Mouse (Mus musculus) heart, adult 2 months (tissue): ENCODE results near the gene Cideb. TPM values are rescaled to one million over a fixed set of nuclear protein-coding genes. Genes with fewer than 3 reads are reported as not detected.
A peak's percentile ranks its signal among the peaks of the same experiment; 100 is the strongest.

Experiments
- DNase-seq, 2 experiments: peaks; one replicate each; pipeline ENCODE4 v3.0.0; 2021
- H3K27ac ChIP-seq: fragments of 200-600 bp; 2 replicates; pipeline ENCODE4 v1.8.1; 2022
- H3K27me3 ChIP-seq: fragments of 200-500 bp; 2 replicates; pipeline ENCODE4 v1.6.1; 2012; ENCODE audit warnings: mild to moderate bottlenecking, low read length, inconsistent platforms, mixed read lengths; ENCODE audit not compliant: control insufficient read depth, insufficient read depth
- H3K36me3 ChIP-seq: fragments of 200-500 bp; 2 replicates; pipeline ENCODE4 v1.6.1; 2012; ENCODE audit warnings: low read length, inconsistent platforms; ENCODE audit not compliant: control insufficient read depth, insufficient read depth
- H3K4me1 ChIP-seq: fragments of 200-500 bp; 2 replicates; pipeline ENCODE4 v1.6.1; 2011; ENCODE audit warnings: low read length; ENCODE audit not compliant: control insufficient read depth, insufficient read depth
- H3K4me3 ChIP-seq: fragments of 200-600 bp; 2 replicates; pipeline ENCODE4 v1.8.1; 2022
- H3K79me2 ChIP-seq: fragments of 200-500 bp; replicated peaks from 2 replicates; pipeline ENCODE4 v1.6.1; 2012; ENCODE audit warnings: mild to moderate bottlenecking, inconsistent platforms, low read length, moderate library complexity, mixed read lengths; ENCODE audit not compliant: control insufficient read depth, insufficient read depth
- H3K9ac ChIP-seq: fragments of 200-500 bp; 2 replicates; pipeline ENCODE4 v1.6.1; 2012; ENCODE audit warnings: low read depth, mild to moderate bottlenecking, control low read depth, inconsistent platforms, low read length, mixed read lengths
- CTCF ChIP-seq: fragments of 200-600 bp; IDR thresholded peaks from 2 replicates; pipeline ENCODE4 v1.8.1; 2022; ENCODE audit warnings: antibody characterized with exemption, mild to moderate bottlenecking, moderate library complexity
- EP300 ChIP-seq: fragments of 200-500 bp; IDR thresholded peaks from 2 replicates; pipeline ENCODE4 v1.6.1; 2011; ENCODE audit warnings: low read depth, low read length, control low read depth; ENCODE audit not compliant: insufficient read depth
- POLR2A ChIP-seq: fragments of 200-500 bp; IDR thresholded peaks from 2 replicates; pipeline ENCODE4 v1.6.1; 2011; ENCODE audit warnings: mild to moderate bottlenecking, low read depth, low read length, control low read depth; ENCODE audit not compliant: insufficient read depth
- WGBS: fragments of 180-500 bp; shearing (Covaris S2); methylation state at CpG from one replicate; pipeline ENCODE4 v1.1.7; 2018; 5-methylcytosine and 5-hydroxymethylcytosine counted together
- intact Hi-C: fragments of 180-260 bp; cut with DNase I; formaldehyde crosslinking; loops from one replicate; pipeline ENCODE4 v1.15.1; 2025
- long read RNA-seq: library from polyadenylated mRNA; stranded (forward); transcript quantifications from one replicate; pipeline ENCODE4 v2.0.0, GENCODE M21; 2021
- polyA plus RNA-seq: library from polyadenylated mRNA; depleted of rRNA; stranded (reverse); fragments of >200 nt; gene quantifications from 2 replicates; pipeline ENCODE4 v1.2.3, GENCODE M21; 2012; rRNA removed
- total RNA-seq, 2 experiments: library from RNA; stranded (reverse); gene quantifications; 2 replicates each; pipeline ENCODE4 v1.2.3; 2021

Cideb gene
- total RNA-seq (under 1 TPM; 0.81 to 0.98 TPM), polyA plus RNA-seq (6.7 and 8.1 TPM in 2 replicates)
- long read RNA-seq, partial matches to known transcripts = 0 of 1 reads
- long read RNA-seq, other reads (novel, unspliced or antisense) = 0 of 1 reads

DNA sequence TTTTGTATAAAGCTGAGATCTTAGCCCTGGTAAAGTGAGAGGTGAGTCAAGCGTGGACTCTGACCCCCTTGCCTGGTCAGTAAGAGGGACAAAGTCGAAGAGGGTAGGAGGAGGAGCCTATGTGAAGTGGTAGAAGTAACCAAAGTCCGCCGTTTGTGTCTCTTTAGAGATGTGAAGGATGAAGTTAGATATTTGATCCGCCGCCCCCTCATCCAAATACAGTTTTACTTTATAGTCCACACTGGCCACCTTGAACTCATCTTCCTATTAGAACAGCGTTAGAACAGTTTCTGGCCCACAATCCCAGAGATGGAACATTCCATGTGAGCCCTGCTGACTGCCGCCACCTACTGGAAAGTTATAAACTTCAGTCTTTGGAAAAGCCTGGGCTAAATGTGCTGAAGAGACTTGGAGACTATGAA is at the start of gene Cideb:
Gene Cideb, minus strand, starts transcription at position 96 of the 422 bp plus-strand sequence.
- H3K27ac ChIP-seq = no peak within 1 kb of the TSS
- DNase-seq = peak in 1 of 2 experiments; percentile 36
- no peaks in the 10 kb centered on the region for H3K36me3 ChIP-seq
- 17% methylated on average over 8 of the region's 8 CpGs for WGBS
- TF ChIP-seq CTCF (peak; percentile 83), POLR2A (no peak)
- no peaks in the 10 kb centered on the region for H3K79me2 ChIP-seq
- intact Hi-C loops = no loop called here
- H3K4me1 ChIP-seq = peaks cover 7% of the 10 kb centered on the region
- 0 out of 2 replicates have a peak, but pooled peaks cover 2% of the 10 kb centered on the region for H3K27me3 ChIP-seq
- no peak within 1 kb of the TSS for H3K9ac ChIP-seq
- no peak within 1 kb of the TSS for H3K4me3 ChIP-seq

DNA sequence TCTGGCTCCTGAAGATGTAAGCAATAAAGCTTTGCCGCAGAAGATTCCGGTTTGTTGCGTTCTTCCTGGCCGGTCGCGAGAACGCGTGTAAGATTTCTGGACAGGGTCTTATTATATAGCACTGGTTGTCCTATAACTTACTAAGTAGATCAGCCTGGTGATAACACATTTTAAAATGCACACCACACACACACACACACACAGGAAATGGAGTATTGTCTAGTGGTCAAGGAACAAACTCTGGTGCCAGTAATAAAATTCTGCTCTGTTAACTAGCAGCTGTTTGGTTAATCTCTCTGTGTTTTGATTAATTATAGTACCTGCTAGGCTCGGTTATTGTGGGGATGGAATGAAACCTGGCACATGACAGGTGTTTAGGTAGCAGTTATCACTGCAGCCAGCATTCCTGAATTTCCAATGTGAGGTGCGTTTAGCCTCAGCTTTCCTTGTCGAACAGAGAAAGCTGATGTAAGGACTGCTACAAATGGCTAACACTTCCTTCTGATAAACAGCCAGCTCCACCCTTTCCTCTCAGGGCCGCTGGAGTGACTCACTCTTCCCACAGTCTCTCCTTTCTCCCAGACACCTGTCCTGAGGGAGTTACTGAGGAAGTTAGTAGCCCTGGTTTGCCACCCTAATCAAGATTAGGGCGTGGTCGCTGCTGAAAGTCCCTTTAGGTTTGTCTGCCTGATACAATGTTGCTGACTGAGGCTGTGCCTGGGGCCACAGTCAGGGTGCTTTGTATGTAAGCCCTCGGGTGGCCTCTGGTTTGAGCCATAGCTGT is 37.3 kb upstream of the Cideb start:
- intact Hi-C loops = no loop called here
- H3K4me3 ChIP-seq = no peak overlapping the region
- H3K9ac ChIP-seq = no peak overlapping the region
- peak; percentile 68 for TF ChIP-seq EP300
- no peak for TF ChIP-seq CTCF
- no peak for TF ChIP-seq POLR2A
- peaks cover 3% of the 10 kb centered on the region; the same call in 1 of the 2 replicates for H3K4me1 ChIP-seq
- no peaks in the 10 kb centered on the region for H3K36me3 ChIP-seq
- peak overlapping the region; percentile 71 for H3K27ac ChIP-seq
- 50% methylated on average over 15 of the region's 15 CpGs for WGBS
- H3K27me3 ChIP-seq = no peaks in the 10 kb centered on the region
- no peaks in the 10 kb centered on the region for H3K79me2 ChIP-seq
- DNase-seq = peak in 1 of 2 experiments; percentile 62

DNA sequence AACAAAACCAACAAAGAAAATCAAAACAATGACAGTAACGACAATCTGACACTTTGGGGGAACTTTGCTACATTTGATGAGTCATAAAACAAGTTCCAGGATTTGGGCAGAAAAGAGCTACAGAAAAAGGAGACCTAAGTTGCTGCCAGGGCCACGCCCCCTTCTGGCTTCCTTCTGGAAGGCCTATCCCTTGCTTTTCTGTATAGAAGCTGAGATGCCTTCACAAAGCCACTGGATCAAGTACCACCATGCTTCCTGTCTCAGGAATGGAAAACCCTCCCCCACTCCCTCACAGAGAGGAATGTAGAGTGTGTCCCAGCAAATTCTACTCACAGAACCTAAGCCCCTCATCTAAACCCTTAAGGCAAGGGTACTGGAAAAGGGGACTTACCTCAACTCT is 35.7 kb upstream of the Cideb start:
- DNase-seq = peak; percentile 26 to 33
- no peaks in the 10 kb centered on the region for H3K36me3 ChIP-seq
- WGBS = 58% methylated on average over 2 of the region's 2 CpGs
- TF ChIP-seq EP300 (no peak), CTCF (no peak), POLR2A (no peak)
- no peaks in the 10 kb centered on the region for H3K79me2 ChIP-seq
- H3K4me1 ChIP-seq = peaks cover 3% of the 10 kb centered on the region; the same call in 1 of the 2 replicates
- no peaks in the 10 kb centered on the region for H3K27me3 ChIP-seq
- no peak overlapping the region; the same call in 1 of the 2 replicates for H3K27ac ChIP-seq
- no peak overlapping the region for H3K4me3 ChIP-seq
- H3K9ac ChIP-seq = no peak overlapping the region
- intact Hi-C loops = no loop called here

DNA sequence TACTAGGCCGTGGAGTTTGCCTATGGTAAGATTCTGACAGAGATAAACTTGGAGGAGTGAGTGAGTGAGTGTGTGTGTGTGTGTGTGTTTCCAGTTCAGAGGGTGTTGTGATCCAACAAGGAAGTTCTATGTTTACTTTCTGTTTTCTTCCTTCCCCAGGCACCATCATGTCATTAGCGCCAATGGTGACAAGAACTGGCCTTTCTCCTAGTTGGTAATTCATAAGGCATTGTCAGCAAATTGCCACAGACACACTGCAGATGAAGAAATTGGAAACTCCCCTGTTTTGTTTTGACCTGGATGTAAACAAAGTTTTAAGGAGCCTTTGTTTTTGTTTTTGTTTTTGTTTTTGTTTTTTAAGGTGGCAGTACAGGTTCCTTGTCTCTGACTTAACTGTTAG is 35.2 kb upstream of the Cideb start:
- H3K27ac ChIP-seq = no peak overlapping the region

DNA sequence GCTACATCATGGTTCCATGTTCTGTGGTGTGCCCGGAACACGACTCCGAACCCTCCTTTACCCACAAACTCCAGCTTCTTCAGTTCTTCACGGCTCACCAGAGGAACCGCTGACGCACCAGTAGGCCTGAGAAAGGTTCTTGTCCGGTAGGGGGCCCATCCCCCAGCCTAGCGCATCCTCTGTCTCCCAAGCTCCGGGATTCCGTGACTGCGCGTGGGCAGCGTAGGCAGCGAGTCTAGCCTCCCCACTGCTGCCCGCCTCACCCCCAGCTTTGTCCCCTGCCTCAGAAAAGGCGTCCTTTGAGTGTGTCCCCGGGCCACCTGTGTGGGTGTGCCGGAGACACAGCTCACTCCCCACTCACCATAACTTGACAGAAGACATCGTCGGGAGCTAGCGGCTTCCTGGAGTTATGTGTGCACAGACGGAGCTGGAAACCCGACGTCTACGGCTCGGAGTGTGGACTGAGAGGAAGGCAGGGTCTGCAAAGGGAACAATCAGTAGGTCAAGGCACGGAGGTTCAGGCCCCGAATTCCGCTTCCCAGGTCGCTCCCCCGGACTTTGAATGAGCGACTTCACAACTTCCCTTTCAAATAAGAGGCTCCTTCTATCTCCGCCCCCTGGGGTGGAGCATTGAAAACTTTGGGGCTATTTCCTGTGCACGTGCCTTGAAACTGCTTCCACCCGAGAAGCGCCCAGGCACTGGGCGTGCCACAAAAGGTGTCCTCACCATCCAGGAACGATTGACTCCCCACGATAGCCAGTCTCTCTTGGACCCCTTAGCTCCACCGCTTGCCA is 30.2 kb upstream of the Cideb start, which contains the start of gene Ripk3:
Gene Ripk3, minus strand, starts transcription at position 610 of the 795 bp plus-strand sequence.
- Histone ChIP-seq H3K79me2 (no peaks in the 10 kb centered on the region), H3K27me3 (no peaks in the 10 kb centered on the region), H3K4me1 (no peaks in the 10 kb centered on the region; the same call in none of the 2 replicates), H3K9ac (peak within 1 kb of the TSS; percentile 50), H3K4me3 (peak within 1 kb of the TSS; percentile 51), H3K27ac (peak within 1 kb of the TSS; percentile 26; the same call in 1 of the 2 replicates), H3K36me3 (no peaks in the 10 kb centered on the region)
- WGBS = 6% methylated on average over 40 of the region's 40 CpGs
- TF ChIP-seq CTCF (peak; percentile 15; the same call in 1 of the 2 replicates), POLR2A (peak; percentile 38; the same call in 1 of the 2 replicates), EP300 (no peak)
- peak; percentile 68 to 76 for DNase-seq
- intact Hi-C loops = no loop called here

More for the DNA sequence above, 35.2 kb upstream of the Cideb start:
- H3K27me3 ChIP-seq = no peaks in the 10 kb centered on the region
- WGBS = 48% methylated on average over 2 of the region's 2 CpGs
- intact Hi-C loops = no loop called here
- H3K9ac ChIP-seq = no peak overlapping the region
- TF ChIP-seq POLR2A = no peak
- TF ChIP-seq CTCF = no peak
- TF ChIP-seq EP300 = no peak
- no peak overlapping the region for H3K4me3 ChIP-seq
- no peaks in the 10 kb centered on the region for H3K79me2 ChIP-seq
- DNase-seq = no peak
- no peaks in the 10 kb centered on the region for H3K36me3 ChIP-seq
- H3K4me1 ChIP-seq = peaks cover 3% of the 10 kb centered on the region
